Mouse (Mus musculus) small intestine, adult 2 months (tissue): ENCODE measurements around the gene Lpin1.

Source experiments
- CTCF ChIP-seq: fragments of 200-500 bp; IDR thresholded peaks from 2 replicates; pipeline ENCODE4 v1.5.1; 2012; ENCODE audit warnings: low read depth, mild to moderate bottlenecking, control low read depth, inconsistent platforms, low read length, moderate library complexity, mixed read lengths; ENCODE audit not compliant: insufficient replicate concordance, insufficient read length; ENCODE audit errors: extremely low read depth
- POLR2A ChIP-seq: fragments of 200-500 bp; IDR thresholded peaks from 2 replicates; pipeline ENCODE4 v1.6.1; 2012; ENCODE audit warnings: low read depth, mild to moderate bottlenecking, control low read depth, inconsistent platforms, low read length, moderate library complexity

DNA sequence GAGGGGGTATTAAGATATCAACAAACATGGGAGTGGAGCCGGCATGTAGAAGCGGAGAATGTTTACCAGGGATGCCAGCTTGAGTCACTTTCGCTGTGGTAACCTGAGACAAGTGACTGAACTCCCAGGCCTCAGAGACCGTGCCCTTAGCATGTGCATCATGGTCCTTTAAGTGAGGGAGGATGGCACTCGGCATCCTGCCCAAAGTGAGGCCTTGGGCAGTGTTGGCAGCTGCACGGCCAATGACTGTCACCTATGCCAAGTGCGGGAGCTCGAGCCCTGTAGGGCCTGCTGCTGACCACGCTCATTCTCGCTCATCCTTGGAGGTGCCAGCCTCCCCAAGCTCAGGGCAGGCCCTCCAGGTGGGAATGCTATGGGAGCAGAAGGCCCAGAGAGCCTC, 48.1 kb downstream of the Lpin1 start:
- no peak for TF ChIP-seq CTCF
- no peak for TF ChIP-seq POLR2A
